Mouse (Mus musculus) retina, adult 2 months (tissue): ENCODE measurements at regions not wholly inside any gene's neighbourhood (a gene's known extent, or its start where the extent isn't known, plus 50 kb on each side); places are given as distances from the start of the nearest gene placed in this dataset.

Experiments
- DNase-seq: peaks from one replicate; pipeline ENCODE4 v3.0.0-alpha.2; 2012; ENCODE audit warnings: low read depth, low spot score

DNA sequence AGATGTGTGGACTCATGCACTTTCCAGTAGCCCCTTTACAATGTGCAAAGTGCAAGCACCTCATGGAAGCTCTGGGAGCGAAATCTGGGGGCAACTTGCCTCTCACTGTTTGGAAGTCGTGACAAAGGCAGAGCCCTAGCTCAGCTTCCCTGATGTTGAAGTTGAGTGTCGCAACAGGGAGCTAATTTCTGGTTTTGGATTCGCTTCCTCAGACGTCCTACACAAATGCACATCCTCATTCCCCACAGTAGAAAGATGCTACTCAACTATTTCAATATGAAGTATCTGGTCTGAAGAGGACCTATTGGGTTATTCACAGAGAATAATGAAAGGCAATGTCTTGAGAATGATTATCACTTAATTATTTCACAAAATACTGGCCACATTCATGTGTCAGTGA, 331.3 kb downstream of the Adgrl2 start:
- DNase-seq = no peak

DNA sequence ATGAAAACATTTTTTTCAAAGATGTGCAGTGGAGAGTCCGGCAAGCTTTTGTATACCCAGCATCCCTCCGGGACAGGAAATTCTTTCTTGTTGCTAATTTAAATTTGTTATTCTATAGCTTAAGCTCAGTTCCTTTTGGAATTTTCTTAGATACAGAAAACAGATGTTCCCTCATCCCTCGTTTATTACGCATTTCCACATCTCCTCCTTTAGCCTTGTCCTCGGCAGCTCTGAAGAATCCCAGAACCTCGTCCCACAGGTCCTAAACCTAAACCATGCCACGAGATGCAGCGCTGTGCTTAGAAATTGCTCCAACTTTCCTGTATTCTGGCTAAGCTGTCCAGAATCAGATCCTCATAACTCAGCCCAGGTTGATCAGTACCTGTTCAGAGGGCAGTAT, 332.0 kb downstream of the Adgrl2 start:
- no peak for DNase-seq

GRCm38 (mm10) chr3:148656187-148656586, 334.2 kb downstream of the Adgrl2 start:
- DNase-seq = no peak

DNA sequence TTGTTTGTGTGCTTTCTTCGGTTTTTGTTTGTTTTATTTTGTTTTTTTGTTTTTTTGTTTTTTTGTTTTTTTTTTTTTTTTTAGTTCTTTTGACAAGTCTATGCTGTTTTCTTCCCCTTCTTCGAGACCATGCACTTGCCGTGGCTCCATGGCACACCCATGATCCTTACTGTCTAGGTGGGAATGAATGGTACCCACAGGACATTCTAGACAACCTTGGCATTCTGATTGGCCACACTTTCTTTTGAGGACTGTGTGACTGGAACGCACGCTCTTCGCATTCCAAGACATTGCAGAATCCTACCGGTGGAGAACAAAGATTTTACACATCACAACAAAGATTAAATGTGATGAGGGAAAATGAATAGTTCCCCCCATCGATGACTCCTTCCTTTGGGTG, 340.1 kb downstream of the Adgrl2 start:
- DNase-seq = no peak

DNA sequence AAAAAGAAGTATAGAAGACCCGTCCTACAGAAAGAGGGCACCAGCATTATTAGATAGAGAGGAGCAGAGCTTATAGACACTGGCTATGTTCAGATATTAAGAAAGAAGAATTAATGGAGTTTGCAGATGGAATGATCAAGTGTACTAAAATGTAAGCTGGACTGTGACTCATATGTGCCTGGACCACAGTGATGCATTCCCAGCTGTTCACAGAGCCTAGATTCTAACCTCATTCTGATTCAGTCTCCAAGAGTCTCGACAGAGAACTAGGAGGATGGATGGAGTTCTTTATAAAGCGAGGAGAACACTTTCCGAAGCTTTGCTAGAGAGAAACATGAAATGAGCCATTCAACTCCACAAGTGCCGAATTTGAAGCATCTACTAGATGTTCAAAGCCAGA, 345.4 kb downstream of the Adgrl2 start:
- no peak for DNase-seq

- DNase-seq = no peak
Observed at GRCm38 (mm10) chr3:148641581-148641980, 348.8 kb downstream of the Adgrl2 start.

- DNase-seq = no peak
Observed at GRCm38 (mm10) chr3:148640680-148641101, 349.7 kb downstream of the Adgrl2 start.

- DNase-seq = no peak
Observed at GRCm38 (mm10) chr3:148635101-148635500, 355.3 kb downstream of the Adgrl2 start.

- no peak for DNase-seq
Observed at GRCm38 (mm10) chr3:148634352-148634751, 356.0 kb downstream of the Adgrl2 start.

GRCm38 (mm10) chr3:148633291-148633690, 357.1 kb downstream of the Adgrl2 start:
- no peak for DNase-seq

DNA sequence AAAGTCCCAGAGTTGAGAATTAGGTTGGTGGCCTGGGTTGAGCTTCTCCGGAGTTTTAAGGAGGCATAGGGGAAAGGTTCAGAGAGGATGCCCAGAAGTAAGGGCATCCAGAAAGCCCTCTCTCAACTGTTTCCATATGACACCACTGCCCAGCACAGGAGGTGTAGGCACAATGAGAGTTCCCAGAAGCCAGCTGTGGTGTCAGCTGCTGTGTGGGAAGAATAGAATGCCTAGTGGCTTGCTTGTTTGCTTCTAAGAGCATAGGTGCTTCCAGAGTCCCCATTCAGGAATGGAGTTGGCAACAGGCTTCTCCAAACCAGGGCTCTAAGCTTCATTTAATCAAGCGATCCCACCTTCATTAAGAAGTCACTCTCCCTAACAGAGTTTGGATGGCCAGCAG, 357.9 kb downstream of the Adgrl2 start:
- no peak for DNase-seq

DNA sequence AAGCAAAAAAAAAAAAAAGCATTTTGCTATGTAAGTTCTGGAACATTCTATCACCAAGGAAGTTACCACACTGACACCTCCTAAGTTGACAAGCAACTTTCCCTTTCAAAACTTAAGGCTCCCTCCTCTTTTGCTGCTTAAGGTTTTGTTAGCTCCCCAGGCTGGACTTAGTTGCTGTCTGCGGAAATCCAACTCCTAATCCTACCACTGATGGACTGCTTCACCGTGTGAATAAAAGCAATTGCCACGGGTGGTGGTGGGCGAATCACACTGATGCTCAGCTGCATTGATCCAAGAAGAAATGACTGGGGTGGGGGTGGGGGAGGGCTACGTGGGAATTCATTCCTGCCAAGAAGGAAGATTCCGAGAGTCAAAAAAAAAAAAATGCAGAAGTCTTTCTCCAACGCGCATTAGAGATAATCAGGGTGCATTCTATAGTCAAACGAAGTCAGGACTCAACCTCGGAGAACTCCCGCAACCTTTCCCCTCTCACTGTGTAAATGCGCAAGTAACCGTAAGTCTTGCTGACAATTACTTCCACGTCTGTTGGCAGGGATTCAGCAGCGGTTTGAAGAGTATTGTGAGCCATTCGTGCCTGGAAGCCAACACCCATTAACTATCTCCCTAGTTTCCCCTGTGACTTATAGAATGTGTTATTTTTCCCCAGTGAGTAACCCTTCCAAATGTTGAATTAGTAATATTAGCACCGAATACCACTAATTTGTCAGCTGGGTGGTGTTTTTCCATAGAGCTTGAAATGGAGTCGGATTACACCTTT, 358.8 kb downstream of the Adgrl2 start:
- no peak for DNase-seq

- no peak for DNase-seq
Observed at GRCm38 (mm10) chr3:148630865-148631264, 359.5 kb downstream of the Adgrl2 start.

DNA sequence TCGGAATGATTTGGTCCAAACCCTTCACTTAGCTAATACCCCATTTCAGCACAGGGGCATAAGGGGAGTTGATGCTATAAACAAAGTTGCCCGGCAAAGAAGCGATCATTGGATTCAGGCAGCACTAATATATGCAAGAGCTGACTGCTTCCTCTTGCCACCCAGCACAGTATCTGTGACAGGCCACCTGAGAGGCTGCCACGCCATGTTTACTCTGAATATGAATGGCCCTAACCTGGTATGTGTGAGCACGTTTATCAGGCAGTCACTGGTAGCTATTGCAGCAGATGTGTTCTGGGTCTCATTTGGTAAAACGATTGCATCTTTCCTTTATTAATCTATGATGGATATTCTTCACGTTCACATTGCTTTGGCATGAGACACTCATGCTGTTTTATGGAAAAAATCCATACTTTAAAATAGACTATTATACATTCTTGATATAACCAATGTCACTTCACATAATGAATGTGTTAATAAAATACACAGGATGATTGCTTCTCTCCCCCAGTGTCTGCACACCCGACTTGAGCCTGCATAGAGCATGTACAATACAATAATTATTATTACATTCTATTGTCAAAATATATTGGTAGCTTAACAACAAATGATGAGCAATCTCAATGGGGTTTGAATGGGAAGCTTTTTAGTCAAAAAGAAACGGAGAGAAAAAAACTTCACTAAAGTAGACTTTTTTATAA, 375.2 kb downstream of the Adgrl2 start:
- DNase-seq = no peak

- DNase-seq = no peak
Observed at GRCm38 (mm10) chr3:148613443-148613842, 376.9 kb downstream of the Adgrl2 start.

- no peak for DNase-seq
Observed at GRCm38 (mm10) chr3:148603276-148603675, 387.1 kb downstream of the Adgrl2 start.

DNA sequence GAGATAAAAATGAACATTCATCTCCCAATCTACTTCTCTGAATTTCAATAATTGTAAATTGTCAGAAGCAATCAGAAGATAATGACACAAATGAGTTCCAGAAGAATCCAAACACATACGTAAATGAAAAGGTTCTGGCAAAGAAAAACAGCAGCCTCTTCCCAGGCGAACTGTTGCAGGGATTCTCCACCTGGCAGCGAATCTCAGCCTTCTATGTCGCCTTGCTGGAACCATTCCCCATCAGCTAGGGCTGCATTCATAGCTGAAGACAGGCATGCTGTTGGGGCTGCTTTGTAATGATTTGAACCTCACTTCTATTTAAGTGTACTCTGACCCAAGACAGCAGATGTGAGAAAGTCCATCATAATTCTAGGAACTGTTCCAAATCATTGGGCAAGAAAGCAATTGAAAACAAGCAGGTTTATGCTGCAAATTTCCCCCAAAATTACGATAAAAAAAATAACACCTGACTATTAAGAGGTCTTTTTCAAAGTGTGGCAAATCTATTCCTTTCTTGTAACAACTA, 387.6 kb downstream of the Adgrl2 start:
- DNase-seq = no peak

DNA sequence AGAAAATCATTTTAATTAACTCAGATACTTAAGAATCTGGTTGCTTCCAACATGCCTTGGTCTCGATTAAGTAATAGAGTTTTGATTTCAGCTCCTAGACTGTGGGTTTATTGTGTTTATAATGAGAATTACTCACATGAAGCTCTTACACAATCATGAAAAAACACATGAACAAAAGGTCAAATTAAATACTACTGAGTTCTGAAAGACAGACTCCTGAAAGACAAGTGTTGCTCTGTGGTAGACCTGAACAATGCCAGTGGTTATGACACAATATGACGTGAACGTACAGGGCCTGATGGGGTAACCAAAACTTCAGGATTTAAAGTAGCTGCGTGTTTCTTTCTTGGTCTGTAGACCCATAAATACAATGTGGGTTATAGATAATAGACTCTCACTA, 394.8 kb downstream of the Adgrl2 start:
- DNase-seq = no peak

- DNase-seq = no peak
Observed at GRCm38 (mm10) chr3:148589556-148589955, 400.8 kb downstream of the Adgrl2 start.

GRCm38 (mm10) chr3:148575735-148576134, 414.6 kb downstream of the Adgrl2 start:
- DNase-seq = no peak

DNA sequence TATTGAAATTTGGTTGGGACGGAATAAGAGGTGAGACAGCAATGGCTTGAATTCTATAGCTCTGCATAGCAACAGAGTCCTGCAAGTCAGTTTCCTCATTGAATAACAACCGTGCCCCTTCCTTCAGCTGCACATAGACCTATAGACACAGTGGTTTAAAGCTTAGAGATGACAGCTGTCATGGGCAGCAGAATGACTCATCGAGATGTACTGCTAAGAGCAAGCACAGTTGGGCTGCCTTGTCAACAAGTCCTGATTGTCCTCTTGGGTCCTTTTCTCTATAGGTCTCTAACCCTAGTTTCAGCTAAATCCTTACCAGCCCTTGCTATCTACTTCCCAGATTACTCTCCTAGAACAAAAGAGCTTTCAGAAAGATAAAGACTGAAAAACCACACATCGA, 417.9 kb downstream of the Adgrl2 start:
- no peak for DNase-seq

DNA sequence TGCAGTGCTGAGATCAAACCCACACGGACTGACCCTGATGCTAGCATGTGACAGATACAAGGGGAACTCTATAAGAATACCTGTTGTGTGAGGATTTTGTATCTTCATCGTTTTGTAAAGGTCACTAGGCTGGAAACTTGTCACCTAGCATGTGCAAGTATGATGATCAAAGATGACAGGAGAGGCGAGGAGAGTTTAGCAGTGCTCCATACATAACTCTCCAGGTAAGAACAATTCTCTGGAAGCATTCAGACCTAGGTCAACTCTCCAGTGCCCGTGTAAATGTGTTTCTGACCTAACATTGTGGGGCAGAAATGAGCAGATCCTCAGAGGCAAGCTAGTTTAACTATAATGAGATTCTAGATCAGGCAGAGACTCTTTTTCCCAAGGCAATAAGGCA, 425.6 kb downstream of the Adgrl2 start:
- no peak for DNase-seq

GRCm38 (mm10) chr3:148561211-148561610, 429.1 kb downstream of the Adgrl2 start:
- DNase-seq = no peak
